Mouse (Mus musculus): ENCODE results near the gene Il1a. TPM values are rescaled to one million over a fixed set of nuclear protein-coding genes. Genes with fewer than 3 reads are reported as not detected.
A peak's percentile ranks its signal among the peaks of the same experiment; 100 is the strongest.

Gene Il1a
- polyA plus RNA-seq (2015; fragmentation: Nextera tagmentation; extraction: Ambion mirVana) = 0.20 and 0.29 TPM in 2 replicates

DNA sequence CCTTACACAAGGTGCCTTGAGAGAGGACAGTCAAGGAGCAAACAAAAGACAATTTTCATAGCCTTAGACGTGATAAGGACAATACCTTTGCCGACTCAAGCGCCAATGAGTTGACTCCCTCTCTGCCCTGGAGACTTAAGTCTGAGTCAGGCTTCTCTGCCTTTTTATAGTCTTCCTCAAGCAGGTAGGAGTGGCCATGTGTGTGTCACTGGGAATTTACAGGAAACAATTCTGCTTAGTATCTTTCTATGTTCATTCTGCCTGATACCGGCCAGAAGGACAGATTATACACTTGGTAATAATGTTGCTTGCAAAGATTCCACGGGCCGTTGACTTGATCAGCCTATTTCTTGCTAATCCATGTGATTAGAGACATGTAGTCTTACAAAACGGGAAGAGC, at the start of gene Il1a:
Il1a (minus strand) TSS at position 137 of the 400 bp plus-strand sequence.
- H3K36me3 ChIP-seq = no peaks in the 10 kb centered on the region
- no peaks in the 10 kb centered on the region for H3K4me1 ChIP-seq
- WGBS = 80% methylated on average over 7 of the region's 7 CpGs
- no peak within 1 kb of the TSS for H3K9ac ChIP-seq
- no peaks in the 10 kb centered on the region for H3K27me3 ChIP-seq
- no peak for ATAC-seq (ENCODE audit: insufficient number of reproducible peaks, low FRiP score, low TSS enrichment, low read depth)
- no peak within 1 kb of the TSS for H3K4me2 ChIP-seq
- H3K4me3 ChIP-seq = no peak within 1 kb of the TSS
- no peaks in the 10 kb centered on the region for H3K9me3 ChIP-seq
- H3K27ac ChIP-seq = no peak within 1 kb of the TSS

GRCm38 (mm10) chr2:129338138-129338621, 28.4 kb upstream of the Il1a start:
- WGBS = 73% methylated on average over 6 of the region's 6 CpGs
- Histone ChIP-seq H3K9ac (no peak overlapping the region), H3K4me2 (no peak overlapping the region), H3K4me3 (no peak overlapping the region), H3K27me3 (no peaks in the 10 kb centered on the region), H3K9me3 (no peaks in the 10 kb centered on the region), H3K4me1 (no peaks in the 10 kb centered on the region), H3K36me3 (no peaks in the 10 kb centered on the region), H3K27ac (no peak overlapping the region)
- no peak for ATAC-seq (ENCODE audit: insufficient number of reproducible peaks, low FRiP score, low TSS enrichment, low read depth)

- Histone ChIP-seq H3K4me3 (no peak overlapping the region), H3K27me3 (no peaks in the 10 kb centered on the region), H3K4me2 (no peak overlapping the region), H3K4me1 (no peaks in the 10 kb centered on the region; the same call in 1 of the 2 replicates), H3K36me3 (no peaks in the 10 kb centered on the region), H3K9ac (no peak overlapping the region), H3K9me3 (no peaks in the 10 kb centered on the region), H3K27ac (no peak overlapping the region)
- ATAC-seq (ENCODE audit: insufficient number of reproducible peaks, low FRiP score, low TSS enrichment, low read depth) = no peak
- 40% methylated on average over 4 of the region's 4 CpGs for WGBS
Measured at GRCm38 (mm10) chr2:129333471-129333870, 23.7 kb upstream of the Il1a start.

- ATAC-seq (ENCODE audit: insufficient number of reproducible peaks, low FRiP score, low TSS enrichment, low read depth) = no peak
- H3K4me2 ChIP-seq = no peak overlapping the region
- H3K4me3 ChIP-seq = no peak overlapping the region
- no peaks in the 10 kb centered on the region for H3K36me3 ChIP-seq
- H3K4me1 ChIP-seq = no peaks in the 10 kb centered on the region; the same call in 1 of the 2 replicates
- H3K9ac ChIP-seq = no peak overlapping the region
- H3K9me3 ChIP-seq = no peaks in the 10 kb centered on the region
- WGBS = 74% methylated on average over 13 of the region's 13 CpGs
- H3K27ac ChIP-seq = no peak overlapping the region
- H3K27me3 ChIP-seq = no peaks in the 10 kb centered on the region
Measured at GRCm38 (mm10) chr2:129330540-129330939, 20.8 kb upstream of the Il1a start.

GRCm38 (mm10) chr2:129330024-129330423, 20.3 kb upstream of the Il1a start:
- Histone ChIP-seq H3K9me3 (no peaks in the 10 kb centered on the region), H3K27ac (0 out of 2 replicates have a peak overlapping the region, but pooled peaks have one; percentile 7), H3K4me2 (no peak overlapping the region), H3K9ac (no peak overlapping the region), H3K4me3 (no peak overlapping the region), H3K36me3 (no peaks in the 10 kb centered on the region), H3K27me3 (no peaks in the 10 kb centered on the region), H3K4me1 (no peaks in the 10 kb centered on the region; the same call in 1 of the 2 replicates)
- 40% methylated on average over 7 of the region's 7 CpGs for WGBS
- ATAC-seq (ENCODE audit: insufficient number of reproducible peaks, low FRiP score, low TSS enrichment, low read depth) = no peak

GRCm38 (mm10) chr2:129328238-129328637, 18.5 kb upstream of the Il1a start:
- WGBS = 87% methylated on average over 4 of the region's 4 CpGs
- no peaks in the 10 kb centered on the region for H3K27me3 ChIP-seq
- H3K27ac ChIP-seq = no peak overlapping the region
- no peak for ATAC-seq (ENCODE audit: insufficient number of reproducible peaks, low FRiP score, low TSS enrichment, low read depth)
- H3K4me1 ChIP-seq = no peaks in the 10 kb centered on the region; the same call in 1 of the 2 replicates
- no peaks in the 10 kb centered on the region for H3K36me3 ChIP-seq
- H3K4me3 ChIP-seq = no peak overlapping the region
- no peak overlapping the region for H3K9ac ChIP-seq
- H3K4me2 ChIP-seq = no peak overlapping the region
- no peaks in the 10 kb centered on the region for H3K9me3 ChIP-seq

- no peak overlapping the region for H3K4me3 ChIP-seq
- no peaks in the 10 kb centered on the region for H3K9me3 ChIP-seq
- no peaks in the 10 kb centered on the region for H3K4me1 ChIP-seq
- no peak overlapping the region for H3K4me2 ChIP-seq
- no peaks in the 10 kb centered on the region for H3K27me3 ChIP-seq
- no peaks in the 10 kb centered on the region for H3K36me3 ChIP-seq
- WGBS = 70% methylated on average over 3 of the region's 3 CpGs
- no peak for ATAC-seq (ENCODE audit: insufficient number of reproducible peaks, low FRiP score, low TSS enrichment, low read depth)
- no peak overlapping the region for H3K9ac ChIP-seq
- H3K27ac ChIP-seq = no peak overlapping the region
Measured at GRCm38 (mm10) chr2:129324216-129324615, 14.4 kb upstream of the Il1a start.

GRCm38 (mm10) chr2:129322117-129322635, 12.4 kb upstream of the Il1a start:
- no peak overlapping the region for H3K27ac ChIP-seq

DNA sequence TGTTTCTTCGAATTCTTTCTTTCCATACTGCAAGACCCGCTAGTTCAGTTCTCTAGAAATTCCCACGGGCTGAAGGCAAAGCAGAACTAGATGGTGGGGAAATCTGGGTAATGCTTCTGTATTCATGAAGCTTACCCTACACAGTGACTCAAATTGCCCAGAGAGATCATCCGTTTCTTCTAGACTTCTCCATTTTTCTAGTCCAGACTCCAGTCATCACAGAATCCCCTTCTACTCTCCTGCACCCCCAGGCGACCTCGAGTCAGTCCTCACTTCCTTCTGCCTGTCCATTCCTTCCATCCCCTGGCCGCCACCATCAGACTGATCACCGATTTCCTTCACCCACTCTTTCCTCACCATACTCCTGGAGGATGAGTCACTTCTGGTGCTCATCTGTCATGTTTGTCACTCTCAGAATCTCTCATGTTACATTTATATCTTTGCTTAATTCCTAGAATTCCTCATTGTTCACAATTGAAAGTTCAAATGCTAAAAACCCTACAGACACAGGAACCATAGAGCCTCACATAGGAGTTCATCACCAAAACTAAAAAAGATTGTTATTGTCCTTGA, 10.3 kb upstream of the Il1a start:
- Histone ChIP-seq H3K27me3 (no peaks in the 10 kb centered on the region), H3K4me1 (no peaks in the 10 kb centered on the region), H3K9ac (no peak overlapping the region), H3K36me3 (no peaks in the 10 kb centered on the region), H3K27ac (no peak overlapping the region), H3K4me3 (no peak overlapping the region), H3K9me3 (no peaks in the 10 kb centered on the region), H3K4me2 (no peak overlapping the region)
- ATAC-seq (ENCODE audit: insufficient number of reproducible peaks, low FRiP score, low TSS enrichment, low read depth) = no peak
- 80% methylated on average over 8 of the region's 8 CpGs for WGBS

More at GRCm38 (mm10) chr2:129322117-129322635, 12.4 kb upstream of the Il1a start:
- H3K27me3 ChIP-seq = no peaks in the 10 kb centered on the region
- no peak for ATAC-seq (ENCODE audit: insufficient number of reproducible peaks, low FRiP score, low TSS enrichment, low read depth)
- no peak overlapping the region for H3K4me3 ChIP-seq
- H3K4me2 ChIP-seq = no peak overlapping the region
- H3K4me1 ChIP-seq = no peaks in the 10 kb centered on the region
- H3K9me3 ChIP-seq = no peaks in the 10 kb centered on the region
- no peak overlapping the region for H3K9ac ChIP-seq
- H3K36me3 ChIP-seq = no peaks in the 10 kb centered on the region
- WGBS = 76% methylated on average over 1 of the region's 1 CpGs

GRCm38 (mm10) chr2:129315831-129316230, 6.1 kb upstream of the Il1a start:
- no peak overlapping the region for H3K9ac ChIP-seq
- no peaks in the 10 kb centered on the region for H3K9me3 ChIP-seq
- no peaks in the 10 kb centered on the region for H3K36me3 ChIP-seq
- ATAC-seq (ENCODE audit: insufficient number of reproducible peaks, low FRiP score, low TSS enrichment, low read depth) = no peak
- H3K27me3 ChIP-seq = no peaks in the 10 kb centered on the region
- no peak overlapping the region for H3K4me2 ChIP-seq
- no peak overlapping the region for H3K4me3 ChIP-seq
- H3K27ac ChIP-seq = no peak overlapping the region
- WGBS = 70% methylated on average over 4 of the region's 4 CpGs
- no peaks in the 10 kb centered on the region for H3K4me1 ChIP-seq

- H3K4me3 ChIP-seq = no peak overlapping the region
- no peaks in the 10 kb centered on the region for H3K4me1 ChIP-seq
- no peak overlapping the region for H3K27ac ChIP-seq
- no peaks in the 10 kb centered on the region for H3K9me3 ChIP-seq
- H3K4me2 ChIP-seq = no peak overlapping the region
- H3K9ac ChIP-seq = no peak overlapping the region
- 81% methylated on average over 6 of the region's 6 CpGs for WGBS
- H3K36me3 ChIP-seq = no peaks in the 10 kb centered on the region
- H3K27me3 ChIP-seq = no peaks in the 10 kb centered on the region
- ATAC-seq (ENCODE audit: insufficient number of reproducible peaks, low FRiP score, low TSS enrichment, low read depth) = no peak
Measured at GRCm38 (mm10) chr2:129314880-129315279, 5.1 kb upstream of the Il1a start.

GRCm38 (mm10) chr2:129313934-129314333, 4.2 kb upstream of the Il1a start:
- Histone ChIP-seq H3K4me3 (no peak overlapping the region), H3K4me2 (no peak overlapping the region), H3K9ac (no peak overlapping the region), H3K4me1 (no peaks in the 10 kb centered on the region), H3K36me3 (no peaks in the 10 kb centered on the region), H3K27ac (no peak overlapping the region), H3K27me3 (no peaks in the 10 kb centered on the region), H3K9me3 (no peaks in the 10 kb centered on the region)
- 97% methylated on average over 1 of the region's 1 CpGs for WGBS
- ATAC-seq (ENCODE audit: insufficient number of reproducible peaks, low FRiP score, low TSS enrichment, low read depth) = no peak

Data from limb, embryonic 15.5 days (tissue).